Mouse (Mus musculus): ENCODE measurements around the gene Gm9964. TPM values are rescaled to one million over a fixed set of nuclear protein-coding genes. Genes with fewer than 3 reads are reported as not detected.

Gene Gm9964
- polyA plus RNA-seq (2015; fragmentation: Illumina TruSeq; extraction: RNeasy Lipid Tissue Mini Kit (QIAGEN cat#74804); ENCODE audit: insufficient read depth, low read depth, low replicate concordance) = not detected

GRCm38 (mm10) chr11:79296856-79297491 lies at the start of gene Gm9964:
Gene Gm9964, minus strand, starts transcription at chr11:79296906.

GRCm38 (mm10) chr11:79339234-79339807 lies 42.6 kb upstream of the Gm9964 start, which contains the start of gene Nf1:
Gene Nf1, plus strand, starts transcription at chr11:79339693.

GRCm38 (mm10) chr11:79254391-79255098 lies 42.2 kb downstream of the Gm9964 start, which contains the start of gene Wsb1:
Gene Wsb1, minus strand, starts transcription at chr11:79254671.

Other genes starting within 250 kb of the Gm9964 start
- gene Ksr1, start 150.5 kb downstream of the Gm9964 start, polyA plus RNA-seq (2015; fragmentation: Illumina TruSeq; extraction: RNeasy Lipid Tissue Mini Kit (QIAGEN cat#74804); ENCODE audit: insufficient read depth, low read depth, low replicate concordance) = 2.2 TPM
- gene Wsb1, start 42.2 kb downstream of the Gm9964 start, polyA plus RNA-seq (2015; fragmentation: Illumina TruSeq; extraction: RNeasy Lipid Tissue Mini Kit (QIAGEN cat#74804); ENCODE audit: insufficient read depth, low read depth, low replicate concordance) = 17.7 TPM
- gene Nf1, start 42.8 kb upstream of the Gm9964 start, polyA plus RNA-seq (2015; fragmentation: Illumina TruSeq; extraction: RNeasy Lipid Tissue Mini Kit (QIAGEN cat#74804); ENCODE audit: insufficient read depth, low read depth, low replicate concordance) = 3.9 TPM
- not detected for gene Omg, start 207.2 kb upstream of the Gm9964 start, polyA plus RNA-seq (2015; fragmentation: Illumina TruSeq; extraction: RNeasy Lipid Tissue Mini Kit (QIAGEN cat#74804); ENCODE audit: insufficient read depth, low read depth, low replicate concordance)
- gene Evi2b, start 226.9 kb upstream of the Gm9964 start, polyA plus RNA-seq (2015; fragmentation: Illumina TruSeq; extraction: RNeasy Lipid Tissue Mini Kit (QIAGEN cat#74804); ENCODE audit: insufficient read depth, low read depth, low replicate concordance) = 0.52 TPM
- 0.31 TPM for gene Evi2, start 233.7 kb upstream of the Gm9964 start, polyA plus RNA-seq (2015; fragmentation: Illumina TruSeq; extraction: RNeasy Lipid Tissue Mini Kit (QIAGEN cat#74804); ENCODE audit: insufficient read depth, low read depth, low replicate concordance)
- gene Evi2a, start 233.7 kb upstream of the Gm9964 start, polyA plus RNA-seq (2015; fragmentation: Illumina TruSeq; extraction: RNeasy Lipid Tissue Mini Kit (QIAGEN cat#74804); ENCODE audit: insufficient read depth, low read depth, low replicate concordance) = 1.3 TPM